Mouse (Mus musculus) layer of hippocampus, postnatal 36 days (tissue): ENCODE results near the gene Cebpb. TPM values are rescaled to one million over a fixed set of nuclear protein-coding genes. Genes with fewer than 3 reads are reported as not detected.
"Not testable (repeated sequence)": the region's sequence is repeated elsewhere in the genome, so short reads cannot be mapped to it uniquely, and the experiment has no call there.

Experiments used
- DNase-seq, 2 experiments: peaks; one replicate each; pipeline ENCODE4 v3.0.0; 2022
- total RNA-seq, 2 experiments: library from RNA; stranded (reverse); gene quantifications; 2 replicates each; pipeline ENCODE4 v1.2.3; 2021

Cebpb gene
- 10 to 100 TPM; 32.6 to 34.3 TPM for total RNA-seq

GRCm38 (mm10) chr2:167688498-167689451 lies at the start of gene Cebpb:
Cebpb (plus strand) TSS chr2:167688915.
- peak; percentile 86 to 88 for DNase-seq

DNA sequence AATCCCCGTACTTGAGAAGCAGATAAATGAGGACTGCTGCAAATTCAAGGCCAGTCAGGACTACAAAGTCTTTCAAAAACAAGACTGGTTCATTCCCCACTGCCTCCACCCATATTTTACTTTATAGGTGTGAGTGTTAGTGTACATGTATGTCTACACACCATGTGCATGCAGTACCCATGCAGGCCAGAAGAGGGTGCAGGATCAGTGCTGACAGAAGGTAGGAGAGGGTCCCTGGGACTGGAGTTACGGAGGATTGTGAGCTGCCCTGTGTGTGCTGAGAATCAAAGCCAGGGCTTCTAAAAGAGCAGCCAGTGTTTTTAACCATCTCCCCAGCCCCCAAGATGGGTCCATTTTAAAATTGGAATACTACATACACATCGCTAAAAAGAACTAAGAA lies 48.4 kb upstream of the Cebpb start:
- no peak for DNase-seq

DNA sequence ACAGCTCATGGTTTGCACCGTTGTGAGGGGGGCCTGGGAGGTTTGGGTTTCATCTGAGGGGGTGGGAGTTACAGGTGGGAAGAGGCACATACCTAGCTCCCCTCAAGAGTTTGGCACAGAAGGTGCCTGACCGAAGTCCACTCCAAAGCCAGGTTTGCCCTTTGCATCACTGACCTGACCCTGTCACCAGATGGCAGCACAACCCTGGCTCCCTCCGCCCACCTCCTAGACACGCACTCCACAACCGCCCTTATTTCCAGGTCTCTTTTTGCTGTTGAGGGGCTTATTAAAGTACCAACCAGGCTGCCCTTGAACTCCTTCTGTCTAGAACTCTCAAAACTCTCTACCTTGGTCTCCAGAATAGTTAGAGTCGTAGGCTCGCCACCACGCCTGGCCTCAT lies 47.4 kb upstream of the Cebpb start:
- DNase-seq: no peak

GRCm38 (mm10) chr2:167642164-167642563 lies 46.6 kb upstream of the Cebpb start:
- DNase-seq: no peak

DNA sequence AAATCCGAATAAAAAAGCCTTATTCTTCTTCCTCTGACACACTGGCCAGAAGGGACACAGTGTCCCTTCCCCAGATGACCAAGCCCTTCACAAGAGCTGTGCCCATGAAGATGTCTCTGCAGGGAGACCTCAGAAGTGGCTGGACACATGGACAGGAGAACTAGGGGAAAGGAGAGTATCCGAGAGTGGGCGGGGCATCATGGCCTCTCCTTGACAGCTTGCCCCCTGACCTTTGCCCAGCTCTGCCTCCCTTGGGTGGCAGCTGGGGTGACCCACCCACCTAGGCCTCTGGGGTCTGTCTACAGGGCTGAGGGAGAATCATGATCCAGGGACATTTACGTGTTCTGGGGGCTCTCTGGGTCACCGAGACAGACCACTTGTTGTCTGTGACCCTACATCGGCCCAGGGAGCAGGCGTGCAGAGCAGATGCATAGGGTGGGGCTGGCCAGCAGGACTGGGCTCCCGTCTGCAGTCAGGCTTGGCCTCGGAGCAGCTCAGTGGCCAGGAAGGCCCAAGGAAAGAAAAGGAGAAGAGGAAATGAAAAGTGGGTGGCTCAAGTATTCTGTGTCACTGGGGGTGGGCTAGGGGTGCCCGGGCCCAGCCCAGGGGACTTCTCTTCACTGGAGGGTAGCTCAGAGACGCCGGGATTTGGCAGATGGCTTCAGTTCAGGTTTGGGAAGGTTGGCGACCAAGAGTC lies 45.2 kb upstream of the Cebpb start:
- DNase-seq: not testable (repeated sequence)

DNA sequence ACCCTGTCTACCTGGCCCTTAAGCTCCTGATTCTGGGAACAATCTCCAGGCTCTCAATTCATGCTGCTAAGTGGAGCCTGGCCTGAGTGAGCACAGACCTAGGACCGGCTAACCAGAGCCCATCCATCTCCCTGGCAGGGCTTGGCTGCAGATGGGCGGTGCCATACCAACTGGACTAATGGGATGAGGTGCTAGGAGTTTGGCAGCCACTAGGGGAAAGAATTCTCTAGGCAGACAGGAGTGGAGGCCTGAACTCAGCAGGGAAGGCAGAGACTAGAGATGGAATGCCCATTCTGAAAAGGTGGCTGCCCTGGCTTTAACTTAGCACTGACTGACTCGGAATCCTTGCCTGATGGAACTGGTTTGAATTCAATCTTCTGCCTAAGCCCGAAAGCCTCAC lies 42.3 kb upstream of the Cebpb start:
- DNase-seq: no peak

DNA sequence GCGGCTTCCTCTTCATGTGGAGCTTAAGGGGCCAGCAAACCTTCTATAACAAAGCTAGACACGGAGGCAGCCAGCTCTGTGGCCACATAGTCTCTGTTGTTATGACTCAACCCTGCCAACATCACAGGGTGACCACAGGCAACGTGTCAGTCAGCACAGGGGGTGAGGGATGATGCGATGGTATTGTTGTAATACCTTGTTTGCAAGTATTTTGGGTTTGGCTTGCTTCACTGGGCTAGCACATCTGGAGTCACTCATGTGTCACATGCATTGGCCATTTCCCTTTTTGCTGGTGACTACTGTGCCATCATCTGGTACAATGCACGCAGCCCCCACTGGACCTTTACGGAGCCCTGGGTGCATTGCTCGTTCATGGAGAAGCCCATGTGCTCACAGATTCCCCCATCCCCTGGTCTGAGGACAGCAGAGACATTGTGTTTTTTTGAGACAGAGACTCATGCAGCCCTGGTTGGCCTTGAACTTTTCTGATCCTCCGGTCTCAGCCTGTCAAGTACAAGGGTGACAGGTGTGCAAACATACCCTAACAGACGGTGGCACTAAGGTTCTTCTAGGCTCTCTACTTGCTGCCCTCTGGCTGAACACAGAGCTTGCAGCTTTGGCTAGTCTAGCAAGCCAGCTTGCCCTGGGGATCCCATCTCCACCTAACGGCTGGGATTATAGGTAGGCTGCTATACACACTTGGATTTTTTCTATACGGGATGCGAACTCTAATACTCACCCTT lies 39.3 kb upstream of the Cebpb start:
- no peak for DNase-seq

- DNase-seq: peak in 1 of 2 experiments; percentile 50
Observed at GRCm38 (mm10) chr2:167651622-167652021, 37.1 kb upstream of the Cebpb start.

- no peak for DNase-seq
Observed at GRCm38 (mm10) chr2:167652694-167653093, 36.0 kb upstream of the Cebpb start.

DNA sequence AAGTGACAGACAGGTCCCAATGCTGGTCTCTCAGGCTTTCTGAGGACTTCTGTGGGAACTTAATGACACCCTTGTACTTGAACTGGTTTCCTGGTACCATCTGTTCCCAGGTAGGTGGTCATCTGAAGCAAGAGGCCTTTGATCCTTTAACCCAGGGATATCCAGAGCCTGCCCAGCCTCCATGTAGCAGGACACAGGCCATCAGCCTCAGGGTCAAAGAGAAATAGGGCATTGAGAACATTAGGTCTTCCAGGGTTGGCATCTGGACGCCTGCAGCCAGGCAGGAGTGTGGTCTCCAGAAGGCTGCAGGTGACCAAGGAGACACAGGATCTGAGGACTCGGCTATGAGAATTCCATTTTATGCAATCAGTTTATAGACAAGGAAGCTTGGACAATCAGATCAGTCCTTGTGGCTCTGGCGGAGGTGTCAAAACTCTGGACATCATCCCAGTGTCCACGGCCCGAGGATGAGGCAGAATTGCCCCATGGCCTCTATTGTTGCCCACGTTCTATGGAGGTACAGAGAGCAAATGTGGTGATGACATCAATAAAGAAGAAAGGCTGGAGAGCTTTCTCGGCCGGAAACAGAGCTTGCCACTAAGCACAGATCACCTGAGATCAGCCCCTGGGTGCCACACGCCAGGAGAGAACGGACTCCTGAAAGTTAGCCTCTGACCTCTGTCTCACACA lies 33.7 kb upstream of the Cebpb start:
- no peak for DNase-seq

DNA sequence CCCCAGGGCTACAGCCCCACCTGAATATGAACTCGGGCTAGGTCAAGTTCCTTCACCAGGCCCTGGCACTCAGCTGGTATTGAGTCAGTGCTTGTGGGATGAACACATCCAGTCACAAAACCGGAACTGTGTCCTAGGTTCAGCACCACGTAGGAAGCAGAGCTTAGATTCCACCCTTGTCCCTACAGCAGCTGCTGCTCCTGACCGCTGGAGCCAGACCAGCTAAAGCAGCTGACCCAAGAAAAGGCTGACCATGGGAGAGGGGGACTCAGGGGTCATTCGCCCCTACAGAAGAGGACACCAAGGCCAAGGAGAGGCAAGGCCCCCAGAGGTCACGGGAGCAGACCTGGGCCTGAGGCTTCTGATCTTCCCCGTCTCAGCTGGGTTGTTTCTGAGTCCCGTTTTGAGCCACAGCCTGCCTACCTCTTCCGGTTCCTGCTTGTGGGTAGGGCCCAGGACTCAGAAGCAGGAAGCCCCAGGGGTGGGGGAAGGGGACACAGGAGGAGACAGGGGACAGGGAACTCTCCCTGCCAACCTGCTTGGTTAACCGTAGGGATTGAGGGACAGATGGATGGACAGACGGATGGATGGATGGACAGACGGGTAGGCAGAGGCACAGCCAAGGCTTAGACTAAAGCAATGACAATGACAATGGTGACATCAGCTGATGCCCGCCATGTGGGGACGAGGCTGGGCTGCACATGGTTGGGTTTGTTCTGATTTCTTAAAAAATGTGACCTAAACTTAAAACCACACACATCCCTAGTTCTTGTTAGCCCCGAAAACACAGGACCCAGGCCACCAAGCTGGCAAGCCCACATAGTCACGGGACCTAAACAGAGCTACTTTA lies 31.9 kb upstream of the Cebpb start:
- DNase-seq: no peak

- no peak for DNase-seq
Observed at GRCm38 (mm10) chr2:167657973-167658372, 30.7 kb upstream of the Cebpb start.

- no peak for DNase-seq
Observed at GRCm38 (mm10) chr2:167658712-167659111, 30.0 kb upstream of the Cebpb start.

DNA sequence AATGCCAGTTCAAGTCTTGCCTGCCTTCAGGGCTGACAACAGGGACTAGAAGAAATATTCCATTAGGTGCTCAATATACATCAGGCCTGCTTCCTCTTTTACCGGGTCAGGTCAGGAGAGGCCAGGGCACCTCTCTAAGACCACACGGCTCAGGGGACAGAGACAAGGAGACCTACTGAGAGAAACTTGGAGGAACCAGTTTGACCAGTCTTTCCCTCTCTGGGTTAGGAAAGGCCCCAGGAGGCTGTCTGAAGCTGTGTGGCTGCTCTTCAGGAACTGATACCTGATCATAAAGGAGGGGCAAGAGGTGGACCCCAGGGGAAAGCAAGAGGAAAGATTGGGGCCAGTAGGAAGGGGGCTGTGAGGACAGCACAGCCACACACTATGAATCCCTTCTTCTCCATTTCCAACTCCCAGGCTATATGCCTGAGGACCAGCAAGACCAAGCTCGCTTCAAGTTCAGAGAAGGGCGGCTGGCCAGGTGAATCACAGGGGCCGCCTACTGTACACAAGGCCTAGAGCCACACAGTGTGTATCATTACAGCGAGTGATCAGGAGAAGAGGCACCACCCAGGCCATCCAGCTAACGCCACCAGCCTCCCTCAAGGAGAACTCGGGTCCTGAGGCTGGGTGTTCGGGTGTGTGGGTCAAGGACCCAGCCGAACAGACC lies 29.4 kb upstream of the Cebpb start:
- DNase-seq: no peak

- peak in 1 of 2 experiments; percentile 58 for DNase-seq
Observed at GRCm38 (mm10) chr2:167659847-167660610, 28.7 kb upstream of the Cebpb start.

- DNase-seq: no peak
Observed at GRCm38 (mm10) chr2:167660611-167660971, 28.1 kb upstream of the Cebpb start.

DNA sequence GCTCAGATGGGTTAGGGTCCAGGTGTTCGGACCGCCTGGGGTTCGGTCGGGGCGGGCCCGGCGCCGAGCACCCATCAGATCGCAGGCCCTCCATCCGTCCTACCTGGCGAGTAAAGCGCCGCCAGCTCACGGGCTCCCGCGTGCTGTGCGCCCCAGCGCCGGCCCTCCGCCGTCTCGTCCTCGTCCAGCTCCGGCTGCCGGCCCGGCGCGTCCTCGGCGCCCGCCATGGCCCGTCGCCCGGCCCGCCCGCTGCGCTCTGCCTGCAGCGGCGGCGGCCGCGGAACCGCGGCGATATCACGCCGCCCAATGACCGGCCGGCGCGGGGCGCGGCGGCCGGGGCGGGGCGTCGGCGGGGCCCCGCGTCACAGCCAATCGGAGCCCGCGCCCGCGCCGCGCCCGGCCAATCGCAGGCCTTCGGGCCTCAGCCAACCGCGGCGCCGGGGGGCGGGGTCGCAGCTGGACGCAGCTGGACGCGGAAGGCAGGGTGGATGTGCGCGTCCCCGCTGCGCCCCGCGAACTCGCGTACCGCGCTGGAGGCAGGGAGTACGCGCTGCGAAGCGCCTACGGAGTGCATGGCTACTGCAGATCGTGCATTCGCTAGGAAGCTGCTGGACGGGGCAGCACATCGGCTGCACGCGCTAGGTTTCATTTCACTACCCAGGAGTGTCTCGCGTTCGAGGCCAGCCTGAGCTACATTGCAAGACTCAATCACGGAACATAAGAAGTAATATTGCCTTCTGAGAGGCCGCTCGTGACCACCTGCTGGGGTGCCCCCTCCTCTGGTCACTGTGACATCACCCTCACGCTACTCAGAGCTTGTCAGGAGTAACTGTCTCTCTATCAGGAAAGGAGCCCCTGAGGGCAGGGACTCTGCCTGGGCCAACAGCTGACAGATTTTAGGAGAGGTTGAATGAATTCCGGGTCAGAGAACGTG lies 27.2 kb upstream of the Cebpb start, which contains the start of gene Gm20431:
TSS of gene Gm20431 (minus strand) at position 227 of the 934 bp plus-strand sequence.
- DNase-seq: peak; percentile 92 to 93

- no peak for DNase-seq
Observed at GRCm38 (mm10) chr2:167662713-167663112, 26.0 kb upstream of the Cebpb start.
